Mouse (Mus musculus) myocyte (in vitro differentiated cells): ENCODE data around the gene Radil.

Experiments
- CEBPB ChIP-seq: IDR thresholded peaks from 2 replicates; pipeline ENCODE4 v1.6.1; 2011; ENCODE audit warnings: mild to moderate bottlenecking, moderate library complexity; ENCODE audit not compliant: poor library complexity, insufficient read depth, severe bottlenecking
- E2F4 ChIP-seq: IDR thresholded peaks from one replicate; pipeline ENCODE4 v1.6.1; 2011; ENCODE audit warnings: mild to moderate bottlenecking, control low read depth, moderate library complexity; ENCODE audit not compliant: insufficient read depth
- MAX ChIP-seq: IDR thresholded peaks from one replicate; pipeline ENCODE4 v1.6.1; 2011; ENCODE audit warnings: low read depth, mild to moderate bottlenecking, control low read depth
- MYOD1 ChIP-seq, 3 experiments: IDR thresholded peaks; one replicate each; pipeline ENCODE4 v1.6.1; 2011; ENCODE audit warnings: control low read depth in 2 of 3, low read depth in 2 of 3, mild to moderate bottlenecking in 2 of 3, moderate library complexity in 1 of 3; ENCODE audit not compliant: insufficient read length in 2 of 3, control insufficient read depth in 1 of 3
- MYOG ChIP-seq, 3 experiments: IDR thresholded peaks; one replicate each; pipeline ENCODE4 v1.6.1; 2011; ENCODE audit warnings: control low read depth in 2 of 3, low read depth in 2 of 3, mild to moderate bottlenecking in 2 of 3; ENCODE audit not compliant: insufficient read length in 2 of 3, control insufficient read depth in 1 of 3, insufficient read depth in 1 of 3
- POLR2A ChIP-seq: IDR thresholded peaks from one replicate; pipeline ENCODE4 v1.6.1; 2011; ENCODE audit warnings: low read depth, mild to moderate bottlenecking, control low read depth, moderate library complexity; ENCODE audit not compliant: insufficient read length
- POLR2AphosphoS2 ChIP-seq: IDR thresholded peaks from one replicate; pipeline ENCODE4 v1.6.1; 2011; ENCODE audit warnings: low read depth, control low read depth; ENCODE audit not compliant: insufficient read length
- SRF ChIP-seq: IDR thresholded peaks from one replicate; pipeline ENCODE4 v1.6.1; 2011; ENCODE audit warnings: low read depth; ENCODE audit not compliant: control insufficient read depth, insufficient read length

- TF ChIP-seq MYOD1 (IDR thresholded peaks at IDR 0.05; ENCODE audit: control insufficient read depth in 1 of 3, insufficient read length in 2 of 3, low read depth in 2 of 3): no peak
- TF ChIP-seq POLR2A: no peak
- TF ChIP-seq E2F4: no peak
- TF ChIP-seq MYOG (IDR thresholded peaks at IDR 0.05; ENCODE audit: control insufficient read depth in 1 of 3, insufficient read depth in 1 of 3, insufficient read length in 2 of 3, low read depth in 2 of 3): no peak
- no peak for TF ChIP-seq SRF
- no peak for TF ChIP-seq CEBPB
- TF ChIP-seq POLR2AphosphoS2: no peak
- no peak for TF ChIP-seq MAX
These were observed 88.3 kb downstream of the Radil start for GRCm38 (mm10) chr5:142462641-142462948.
